Mouse (Mus musculus) limb, embryonic 15.5 days (tissue): ENCODE results near the gene Flt4. TPM values are rescaled to one million over a fixed set of nuclear protein-coding genes. Genes with fewer than 3 reads are reported as not detected.
"Not testable (repeated sequence)": the region's sequence is repeated elsewhere in the genome, so short reads cannot be mapped to it uniquely, and the experiment has no call there.

Experiments used
- ATAC-seq: fragments of 200-750 bp; cut with Nextera tagmentation; 2 replicates; pipeline ENCODE4 v1.8.0; 2017; ENCODE audit warnings: low read depth, moderate TSS enrichment; ENCODE audit not compliant: insufficient number of reproducible peaks, low FRiP score, low TSS enrichment
- H3K27ac ChIP-seq: fragments of 300-500 bp; sonication (generic); 2 replicates; pipeline ENCODE4 v1.5.1; 2015; ENCODE audit warnings: moderate library complexity, mild to moderate bottlenecking, inconsistent platforms
- H3K27me3 ChIP-seq: fragments of 300-500 bp; sonication (generic); 2 replicates; pipeline ENCODE4 v1.6.1; 2015; ENCODE audit warnings: inconsistent platforms
- H3K36me3 ChIP-seq: fragments of 300-500 bp; sonication (generic); 2 replicates; pipeline ENCODE4 v1.6.1; 2015; ENCODE audit warnings: inconsistent platforms
- H3K4me1 ChIP-seq: fragments of 300-500 bp; sonication (generic); 2 replicates; pipeline ENCODE4 v1.6.1; 2015; ENCODE audit warnings: inconsistent platforms
- H3K4me2 ChIP-seq: fragments of 300-500 bp; sonication (generic); 2 replicates; pipeline ENCODE4 v1.6.1; 2015; ENCODE audit warnings: mild to moderate bottlenecking, inconsistent platforms
- H3K4me3 ChIP-seq: fragments of 300-500 bp; sonication (generic); 2 replicates; pipeline ENCODE4 v1.5.1; 2015; ENCODE audit warnings: mild to moderate bottlenecking, inconsistent platforms
- H3K9ac ChIP-seq: fragments of 300-500 bp; sonication (generic); 2 replicates; pipeline ENCODE4 v1.6.1; 2015; ENCODE audit warnings: inconsistent platforms
- H3K9me3 ChIP-seq: fragments of 300-500 bp; sonication (generic); 2 replicates; pipeline ENCODE4 v1.6.1; 2016; ENCODE audit warnings: inconsistent platforms
- WGBS: fragments of 180-500 bp; shearing (Covaris S2); methylation state at CpG from one replicate; pipeline ENCODE4 v1.1.7; 2015; 5-methylcytosine and 5-hydroxymethylcytosine counted together
- polyA plus RNA-seq: library from polyadenylated mRNA; unstranded; fragments of >200 nt; fragmentation: Nextera tagmentation; extraction: Ambion mirVana; gene quantifications from 2 replicates; pipeline ENCODE4 v1.2.1, GENCODE M21; 2015

Flt4 gene
- 5.5 and 5.6 TPM in 2 replicates for polyA plus RNA-seq

- H3K9ac ChIP-seq, ATAC-seq, H3K27ac ChIP-seq, H3K9me3 ChIP-seq, H3K36me3 ChIP-seq: not testable (repeated sequence)
- Histone ChIP-seq H3K4me3 (peak within 1 kb of the TSS; percentile 46), H3K4me1 (peaks cover 14% of the 10 kb centered on the region), H3K27me3 (peaks cover 44% of the 10 kb centered on the region), H3K4me2 (peak within 1 kb of the TSS; percentile 75)
- WGBS: 6% methylated on average over 40 of the region's 61 CpGs
Observed at GRCm38 (mm10) chr11:49608938-49609867, at the start of gene Flt4. Gene Flt4 (plus strand): TSS chr11:49609263.

GRCm38 (mm10) chr11:49575054-49575453 lies 34.0 kb upstream of the Flt4 start:
- H3K27me3 ChIP-seq, H3K4me1 ChIP-seq, H3K27ac ChIP-seq: not testable (repeated sequence)

GRCm38 (mm10) chr11:49580452-49580851 lies 28.6 kb upstream of the Flt4 start:
- H3K4me2 ChIP-seq, ATAC-seq: not testable (repeated sequence)
- WGBS: 76% methylated on average over 8 of the region's 8 CpGs

More at GRCm38 (mm10) chr11:49575054-49575453, 34.0 kb upstream of the Flt4 start:
- H3K4me2 ChIP-seq, ATAC-seq, H3K4me3 ChIP-seq, H3K9me3 ChIP-seq, H3K36me3 ChIP-seq, H3K9ac ChIP-seq: not testable (repeated sequence)
- 35% methylated on average over 2 of the region's 2 CpGs for WGBS

GRCm38 (mm10) chr11:49590213-49590612 lies 18.9 kb upstream of the Flt4 start:
- ATAC-seq: no peak
- H3K27ac ChIP-seq: no peak overlapping the region
- H3K4me2 ChIP-seq: no peak overlapping the region
- no peak overlapping the region for H3K9ac ChIP-seq
- no peaks in the 10 kb centered on the region for H3K27me3 ChIP-seq
- no peaks in the 10 kb centered on the region for H3K9me3 ChIP-seq
- H3K4me1 ChIP-seq: no peaks in the 10 kb centered on the region
- no peak overlapping the region for H3K4me3 ChIP-seq
- no peaks in the 10 kb centered on the region for H3K36me3 ChIP-seq
- WGBS: 90% methylated on average over 19 of the region's 19 CpGs

More at GRCm38 (mm10) chr11:49580452-49580851, 28.6 kb upstream of the Flt4 start:
- not testable (repeated sequence) for H3K27me3 ChIP-seq, H3K27ac ChIP-seq, H3K9me3 ChIP-seq, H3K4me1 ChIP-seq, H3K9ac ChIP-seq, H3K36me3 ChIP-seq, H3K4me3 ChIP-seq

GRCm38 (mm10) chr11:49597149-49597548 lies 11.9 kb upstream of the Flt4 start:
- H3K27me3 ChIP-seq, H3K9me3 ChIP-seq, H3K36me3 ChIP-seq, ATAC-seq, H3K4me2 ChIP-seq, H3K27ac ChIP-seq, H3K9ac ChIP-seq, H3K4me1 ChIP-seq, H3K4me3 ChIP-seq: not testable (repeated sequence)
- 66% methylated on average over 2 of the region's 2 CpGs for WGBS

- H3K9me3 ChIP-seq, H3K4me3 ChIP-seq, H3K9ac ChIP-seq, H3K4me2 ChIP-seq, H3K36me3 ChIP-seq, H3K27ac ChIP-seq, ATAC-seq: not testable (repeated sequence)
- WGBS: 80% methylated on average over 5 of the region's 5 CpGs
- H3K27me3 ChIP-seq: peaks cover 38% of the 10 kb centered on the region
- peaks cover 14% of the 10 kb centered on the region for H3K4me1 ChIP-seq
Observed at GRCm38 (mm10) chr11:49608306-49608705, 757 bp upstream of the Flt4 start.

- peak overlapping the region; percentile 46 for H3K4me3 ChIP-seq
- not testable (repeated sequence) for H3K27ac ChIP-seq, H3K9me3 ChIP-seq, H3K9ac ChIP-seq, H3K36me3 ChIP-seq, ATAC-seq
- H3K4me2 ChIP-seq: peak overlapping the region; percentile 75
- 2% methylated on average over 52 of the region's 52 CpGs for WGBS
- peaks cover 14% of the 10 kb centered on the region for H3K4me1 ChIP-seq
- H3K27me3 ChIP-seq: peaks cover 50% of the 10 kb centered on the region
Observed at GRCm38 (mm10) chr11:49609868-49610824, 1.1 kb downstream of the Flt4 start.

GRCm38 (mm10) chr11:49611349-49611748 lies 2.3 kb downstream of the Flt4 start:
- not testable (repeated sequence) for H3K36me3 ChIP-seq, H3K27ac ChIP-seq, ATAC-seq, H3K4me3 ChIP-seq, H3K4me2 ChIP-seq, H3K9me3 ChIP-seq, H3K9ac ChIP-seq
- H3K27me3 ChIP-seq: peaks cover 56% of the 10 kb centered on the region
- H3K4me1 ChIP-seq: peaks cover 14% of the 10 kb centered on the region
- WGBS: 26% methylated on average over 3 of the region's 3 CpGs

GRCm38 (mm10) chr11:49612154-49612553 lies 3.1 kb downstream of the Flt4 start:
- Histone ChIP-seq H3K4me1 (peaks cover 14% of the 10 kb centered on the region), H3K4me3 (no peak overlapping the region), H3K9me3 (no peaks in the 10 kb centered on the region), H3K27me3 (peaks cover 56% of the 10 kb centered on the region), H3K27ac (no peak overlapping the region), H3K9ac (no peak overlapping the region), H3K36me3 (no peaks in the 10 kb centered on the region), H3K4me2 (no peak overlapping the region)
- WGBS: 52% methylated on average over 3 of the region's 3 CpGs
- no peak for ATAC-seq

- H3K4me2 ChIP-seq: no peak overlapping the region
- no peaks in the 10 kb centered on the region for H3K36me3 ChIP-seq
- no peak overlapping the region for H3K27ac ChIP-seq
- WGBS: 10% methylated on average over 10 of the region's 10 CpGs
- no peak overlapping the region for H3K4me3 ChIP-seq
- peaks cover 14% of the 10 kb centered on the region for H3K4me1 ChIP-seq
- peaks cover 51% of the 10 kb centered on the region for H3K27me3 ChIP-seq
- H3K9me3 ChIP-seq: no peaks in the 10 kb centered on the region
- no peak overlapping the region for H3K9ac ChIP-seq
- peak; percentile 32; the same call in 1 of the 2 replicates for ATAC-seq
Observed at GRCm38 (mm10) chr11:49613349-49613748, 4.3 kb downstream of the Flt4 start.

- H3K27ac ChIP-seq: no peak overlapping the region
- no peaks in the 10 kb centered on the region for H3K4me1 ChIP-seq
- no peak for ATAC-seq
- H3K36me3 ChIP-seq: no peaks in the 10 kb centered on the region
- 84% methylated on average over 10 of the region's 10 CpGs for WGBS
- H3K4me3 ChIP-seq: no peak overlapping the region
- peaks cover 32% of the 10 kb centered on the region for H3K27me3 ChIP-seq
- H3K9ac ChIP-seq: no peak overlapping the region
- H3K4me2 ChIP-seq: no peak overlapping the region
- no peaks in the 10 kb centered on the region for H3K9me3 ChIP-seq
Observed at GRCm38 (mm10) chr11:49615856-49616725, 7.0 kb downstream of the Flt4 start.
